Mouse (Mus musculus): Measurements from ENCODE around the gene Kif3c.
A peak's percentile ranks its signal among the peaks of the same experiment; 100 is the strongest.

Gene Kif3c

DNA sequence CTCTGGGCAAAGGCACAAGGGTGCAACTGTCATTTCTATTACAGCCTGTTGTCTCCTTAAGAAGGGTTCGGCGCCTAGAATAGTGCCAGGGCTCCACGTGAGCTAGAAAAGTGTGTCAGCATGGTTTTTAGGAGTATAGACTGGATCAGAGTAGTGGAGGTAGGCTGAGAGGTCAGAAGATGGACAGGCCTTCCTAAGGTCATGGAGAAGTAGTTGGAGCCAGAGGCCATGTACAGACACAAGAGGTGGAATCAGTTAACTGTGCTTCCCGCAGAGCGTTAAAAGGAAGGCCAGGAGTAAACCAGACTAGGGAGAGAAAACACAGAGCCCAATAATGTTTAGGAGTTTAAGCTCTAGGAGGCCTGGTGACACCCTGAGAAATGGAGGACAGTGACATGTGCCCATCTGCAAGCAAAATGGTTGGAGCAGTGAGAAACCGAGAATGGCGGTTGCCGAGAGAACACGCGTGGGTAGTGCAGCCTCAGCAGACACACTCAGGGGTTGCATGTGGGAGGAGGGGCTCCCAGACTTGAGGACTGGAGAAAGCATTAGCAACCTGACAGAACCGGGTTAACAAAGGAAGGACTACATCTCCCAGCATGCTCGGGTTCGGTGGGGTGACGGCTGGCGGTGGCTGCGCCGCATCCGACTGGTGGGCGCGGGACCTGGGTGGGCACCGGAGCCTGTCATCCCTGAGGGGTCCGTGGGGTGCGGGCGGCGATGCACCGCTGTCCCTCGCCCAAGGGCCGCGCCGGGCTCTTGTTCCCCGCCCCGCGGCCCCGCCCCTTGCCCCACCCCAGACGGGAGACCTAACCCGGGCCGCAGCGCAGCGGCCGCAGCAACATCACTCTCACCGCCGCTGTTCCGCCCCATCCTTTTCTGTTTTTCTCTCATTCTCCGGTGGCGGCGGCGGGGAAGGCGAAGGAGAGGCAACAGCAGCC lies at the start of gene Kif3c:
Kif3c (plus strand) TSS at position 625 of the 941 bp plus-strand sequence.
- peak; percentile 79 to 82 for DNase-seq

DNA sequence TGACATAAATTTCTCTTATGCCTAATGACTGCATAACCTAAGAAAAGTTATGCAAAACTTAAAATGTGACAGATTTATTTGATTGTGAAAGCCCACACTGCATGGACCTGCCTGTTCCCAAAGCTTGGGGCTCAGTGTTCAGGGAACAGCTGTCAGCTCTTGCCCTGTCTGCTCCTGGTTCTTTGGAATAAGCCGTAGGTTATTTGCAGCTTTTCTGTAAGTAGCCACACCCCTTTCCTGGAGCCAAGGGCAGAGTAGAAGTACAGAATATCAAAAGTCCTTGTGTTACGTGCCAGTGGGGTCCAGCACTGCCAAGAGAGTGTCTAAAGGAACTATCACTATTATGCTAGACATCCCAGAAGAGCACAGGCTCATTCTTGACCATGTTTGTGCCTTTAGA lies 48.8 kb upstream of the Kif3c start:
- DNase-seq, result no peak

DNA sequence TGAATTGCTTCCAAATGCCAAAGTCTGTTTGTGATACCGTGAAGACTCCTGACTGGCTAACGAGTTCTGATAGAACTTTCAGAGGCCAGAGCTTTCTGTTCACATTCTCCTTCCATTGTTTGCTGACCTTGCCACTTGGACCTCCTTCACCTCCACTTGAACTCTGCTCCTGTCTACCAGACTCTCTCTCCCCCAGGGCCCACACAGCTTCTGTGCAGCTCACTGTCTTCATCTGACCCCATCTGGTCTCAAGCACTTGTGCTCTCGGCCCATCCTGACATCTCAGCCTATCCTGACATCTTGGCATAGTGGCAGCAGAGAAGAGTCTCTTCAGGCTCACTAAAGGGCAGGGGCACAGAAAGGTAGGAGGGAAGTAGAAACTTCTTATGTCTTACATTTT lies 48.0 kb upstream of the Kif3c start:
- no peak for DNase-seq

DNA sequence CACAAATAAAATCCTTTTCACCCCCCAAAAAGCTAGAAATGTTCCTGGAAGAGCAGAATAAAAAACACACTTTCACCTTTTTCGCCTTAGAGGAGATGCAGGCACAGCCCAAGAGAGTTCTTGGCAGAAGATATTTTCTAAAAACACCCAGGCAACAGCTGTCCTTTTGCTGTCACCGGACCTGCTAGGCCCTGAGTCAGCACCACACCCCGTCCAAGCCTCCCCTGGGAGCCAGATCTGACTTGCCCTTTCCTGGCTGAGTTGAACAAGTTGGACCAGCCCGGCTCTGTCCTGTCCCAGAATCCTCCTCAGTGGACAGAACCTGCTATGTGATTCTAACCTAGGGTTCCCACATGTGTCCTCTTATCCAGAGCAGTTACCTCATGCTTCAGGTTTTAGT lies 45.6 kb upstream of the Kif3c start:
- DNase-seq, result no peak

DNA sequence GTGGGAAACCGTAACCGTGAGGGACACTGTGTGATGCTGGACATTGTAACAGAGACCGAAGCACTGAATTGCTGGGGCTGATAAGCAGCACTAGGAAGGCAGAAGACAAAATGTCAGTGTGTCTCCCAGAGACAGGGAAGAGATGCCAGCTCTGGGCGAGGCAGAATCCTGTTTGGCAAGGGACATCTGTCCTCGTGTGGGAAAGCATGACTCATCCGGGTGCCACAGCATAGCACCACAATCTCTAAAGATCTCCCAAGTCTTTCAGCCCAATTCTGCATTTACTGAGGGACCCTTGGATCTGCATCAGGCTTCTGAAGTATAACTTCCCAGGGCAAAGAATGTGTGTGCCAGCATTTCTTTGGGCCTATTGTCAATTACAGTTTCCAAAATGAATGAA lies 41.7 kb upstream of the Kif3c start:
- no peak for DNase-seq

DNA sequence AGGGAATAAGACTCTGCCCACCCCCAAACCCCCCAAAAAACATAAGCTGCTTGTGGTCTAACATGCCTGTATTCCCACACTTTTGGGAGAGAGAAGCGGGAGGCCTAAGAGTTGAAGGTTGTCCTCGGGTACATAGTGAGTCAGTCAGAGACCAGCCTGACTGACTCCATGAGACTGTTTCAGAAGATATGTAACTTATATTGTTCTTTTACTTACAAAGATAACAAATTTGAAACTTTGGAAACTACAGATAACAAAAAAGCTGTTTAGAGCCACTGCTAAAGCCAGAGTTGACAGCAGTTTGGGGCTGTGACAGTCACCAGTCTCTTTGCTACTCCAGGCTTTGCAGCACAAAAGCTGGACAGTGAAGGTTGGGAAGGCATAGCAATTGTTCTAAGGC lies 39.7 kb upstream of the Kif3c start:
- no peak for DNase-seq

DNA sequence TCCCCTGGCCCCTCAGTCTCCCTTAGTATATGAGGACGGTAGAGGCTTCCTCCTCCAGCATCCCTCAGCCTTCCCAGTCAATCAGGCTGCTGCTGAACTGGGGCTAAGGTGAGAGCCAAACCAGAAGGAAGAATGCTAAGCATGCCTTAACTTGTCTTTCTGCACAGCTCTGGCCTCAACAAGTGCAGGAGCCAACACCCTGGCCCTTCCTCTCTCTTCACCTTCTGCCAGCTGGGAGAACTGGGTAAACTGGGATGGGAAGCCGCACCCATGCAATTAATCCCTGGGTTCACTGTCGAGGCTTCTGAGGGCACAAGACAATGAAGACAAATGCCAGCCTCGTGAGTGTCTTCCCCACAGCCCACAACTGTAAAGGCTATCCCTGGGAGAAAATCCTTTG lies 35.3 kb upstream of the Kif3c start:
- no peak for DNase-seq

DNA sequence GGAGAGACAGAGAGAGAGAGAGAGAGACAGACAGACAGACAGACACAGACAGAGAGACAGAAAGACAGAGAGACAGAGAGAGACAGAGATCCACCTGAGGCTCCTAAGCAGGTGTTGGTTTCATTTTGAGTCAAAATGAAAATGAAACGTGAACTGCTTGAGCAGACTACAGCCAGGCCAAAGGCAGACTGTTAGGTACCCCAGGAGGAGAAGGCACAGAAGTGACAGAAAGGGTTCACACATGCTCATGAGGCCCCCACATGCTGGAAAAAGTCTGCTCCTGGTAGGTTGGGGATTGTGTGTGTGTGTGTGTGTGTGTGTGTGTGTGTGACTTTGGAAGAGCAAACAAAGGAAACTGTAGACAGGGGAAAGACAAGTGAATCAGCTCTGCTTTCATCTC lies 26.0 kb upstream of the Kif3c start:
- DNase-seq, result no peak

DNA sequence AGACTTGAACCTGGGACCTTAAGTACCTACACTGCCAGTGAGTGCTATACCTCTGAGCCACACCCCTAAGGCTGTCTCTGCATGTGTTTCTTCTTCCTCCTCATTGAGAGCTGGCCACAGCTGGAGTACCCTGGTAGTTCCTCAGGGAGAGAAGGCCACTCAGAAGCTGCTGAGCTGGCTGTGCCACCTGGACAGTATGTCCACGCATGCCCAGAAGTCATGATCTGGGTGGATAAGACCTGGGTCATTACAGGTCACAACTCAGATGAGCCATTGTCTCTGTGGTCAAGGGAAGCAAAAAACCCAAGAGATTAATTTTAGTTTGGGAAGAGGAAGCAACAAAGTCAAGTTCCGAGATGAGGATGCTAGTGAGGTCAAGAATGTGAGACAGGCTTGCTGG lies 20.8 kb upstream of the Kif3c start:
- no peak for DNase-seq

DNA sequence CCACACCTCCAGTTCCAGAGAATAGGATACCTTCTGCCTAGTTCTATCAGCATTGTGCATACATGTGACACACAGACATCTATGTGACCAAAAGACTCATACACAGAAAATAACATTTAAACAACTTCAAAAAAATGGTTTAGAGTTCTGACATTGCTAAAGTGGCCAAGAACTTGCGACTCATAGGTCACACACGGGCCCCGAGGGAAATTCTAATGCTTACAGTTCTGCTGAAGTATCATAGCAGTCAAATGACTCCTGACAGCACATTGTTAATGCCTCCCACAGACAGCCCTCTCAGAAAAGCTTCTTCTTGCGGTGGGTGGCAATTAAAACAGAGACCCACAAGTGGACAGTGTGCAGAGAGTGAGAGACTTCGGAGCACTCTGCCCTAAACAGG lies 19.9 kb upstream of the Kif3c start:
- no peak for DNase-seq

DNA sequence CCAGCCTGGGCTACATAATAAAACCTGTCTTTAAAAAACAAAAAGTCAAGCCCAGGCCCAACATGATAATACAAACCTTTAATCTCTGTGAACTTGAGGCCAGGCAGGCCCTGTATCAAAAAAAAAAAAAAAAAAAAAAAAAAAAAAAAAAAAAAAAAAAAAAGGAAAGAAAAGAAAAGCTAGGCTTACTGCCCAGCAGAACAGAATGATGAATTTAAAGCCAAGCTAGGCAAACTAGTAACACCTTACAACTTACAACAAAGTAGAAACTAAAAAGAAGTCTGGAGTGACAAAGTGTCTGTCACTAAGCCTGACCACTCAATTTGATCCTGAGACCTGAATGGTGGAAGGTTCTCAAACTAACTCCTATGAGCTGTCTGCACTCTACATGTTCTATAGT lies 17.2 kb upstream of the Kif3c start:
- no peak for DNase-seq

DNA sequence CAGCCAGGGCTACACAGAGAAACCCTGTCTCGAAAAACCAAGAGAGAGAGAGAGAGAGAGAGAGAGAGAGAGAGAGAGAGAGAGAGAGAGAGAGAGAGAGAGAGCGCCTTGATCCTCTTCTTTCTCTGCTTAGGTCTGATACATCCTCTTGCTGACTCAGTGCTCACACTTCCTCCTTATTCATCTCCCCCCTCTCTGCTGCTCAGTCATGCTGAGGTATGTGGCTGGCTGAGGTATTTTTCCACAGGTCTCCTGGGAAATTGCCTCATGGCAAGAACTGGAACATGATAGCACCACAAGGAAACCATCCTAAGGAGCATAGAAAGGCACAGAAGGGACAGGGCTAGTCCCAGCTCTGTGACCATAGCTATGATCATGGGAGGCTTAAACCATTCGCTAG lies 15.5 kb upstream of the Kif3c start:
- no peak for DNase-seq

DNA sequence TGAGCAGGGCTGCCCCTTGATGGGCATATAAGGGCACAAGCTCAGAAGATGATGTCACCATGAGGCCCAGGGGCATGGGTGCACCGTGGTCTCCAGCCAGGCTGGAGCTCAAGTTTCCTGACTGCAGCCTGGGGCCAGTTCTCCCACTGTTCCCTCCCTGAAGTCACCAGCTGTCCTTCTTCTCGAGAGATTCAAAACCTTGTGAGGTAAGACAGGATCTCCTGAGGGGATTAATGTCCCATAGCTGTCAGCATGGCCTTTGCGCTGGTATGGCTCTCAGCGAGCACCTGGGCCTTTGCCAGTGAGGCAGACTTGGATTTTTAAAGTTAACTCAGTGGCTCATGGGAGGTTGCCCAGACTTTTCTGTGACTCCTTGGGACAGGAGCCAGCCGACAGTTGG lies 14.8 kb upstream of the Kif3c start:
- DNase-seq, result no peak

DNA sequence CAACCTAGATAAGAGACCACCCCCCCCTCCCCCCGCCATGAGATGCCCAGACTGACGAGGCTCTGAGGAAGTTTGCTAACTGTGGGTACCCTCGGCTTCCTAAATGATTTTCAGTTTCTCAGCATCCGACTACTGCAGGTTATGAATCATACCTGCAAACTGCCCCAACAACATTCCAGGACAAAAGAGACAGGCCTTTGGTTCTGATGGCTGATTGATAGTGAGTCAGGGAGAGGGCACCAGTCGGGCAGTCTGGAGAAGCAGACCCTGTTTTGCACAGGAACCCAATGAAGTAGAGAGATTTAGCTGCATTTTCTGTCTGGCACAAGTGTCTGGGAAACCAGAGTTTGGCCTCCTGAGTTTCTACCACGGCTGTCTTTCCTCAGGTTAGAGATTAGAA lies 12.7 kb upstream of the Kif3c start:
- DNase-seq, result no peak

DNA sequence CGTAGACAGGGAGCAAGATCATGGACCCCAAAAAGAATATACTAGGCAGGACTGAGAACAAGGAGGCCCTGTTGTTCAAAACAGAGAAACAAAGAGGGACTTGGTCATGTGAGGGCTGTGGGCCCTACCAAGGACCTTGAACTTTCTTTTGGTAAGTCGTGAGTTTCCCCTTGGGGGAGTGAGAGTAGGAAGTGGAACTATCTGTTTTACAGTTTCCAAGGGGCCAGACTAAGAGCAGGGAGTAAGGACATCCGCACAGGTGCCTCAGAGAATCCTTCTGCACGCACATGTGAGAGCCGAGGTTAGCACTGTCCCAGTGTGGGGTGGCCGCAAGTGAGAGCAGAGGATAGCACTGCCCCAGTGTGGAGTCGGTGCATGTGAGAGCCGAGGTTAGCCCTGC lies 9.9 kb upstream of the Kif3c start:
- DNase-seq, result no peak

DNA sequence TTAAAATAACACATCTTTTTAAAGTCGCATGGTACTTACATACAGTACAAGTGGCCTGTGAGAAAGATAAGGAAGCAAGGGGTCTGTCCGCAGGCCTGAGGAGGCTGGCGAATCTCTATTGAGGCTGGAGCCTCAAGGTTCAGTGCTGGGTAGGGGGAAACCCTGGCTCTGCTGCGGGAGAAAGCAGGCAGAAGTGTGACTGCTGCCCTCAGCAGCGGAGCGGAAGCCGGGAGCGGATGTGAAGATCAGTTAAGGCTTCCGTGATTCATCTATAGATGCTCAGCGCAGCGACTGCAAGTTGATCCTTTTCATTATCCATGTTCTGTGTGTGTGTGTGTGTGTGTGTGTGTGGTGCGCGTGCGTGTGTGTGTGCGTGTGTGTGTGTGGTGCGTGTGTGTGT lies 8.1 kb upstream of the Kif3c start:
- DNase-seq, result no peak

DNA sequence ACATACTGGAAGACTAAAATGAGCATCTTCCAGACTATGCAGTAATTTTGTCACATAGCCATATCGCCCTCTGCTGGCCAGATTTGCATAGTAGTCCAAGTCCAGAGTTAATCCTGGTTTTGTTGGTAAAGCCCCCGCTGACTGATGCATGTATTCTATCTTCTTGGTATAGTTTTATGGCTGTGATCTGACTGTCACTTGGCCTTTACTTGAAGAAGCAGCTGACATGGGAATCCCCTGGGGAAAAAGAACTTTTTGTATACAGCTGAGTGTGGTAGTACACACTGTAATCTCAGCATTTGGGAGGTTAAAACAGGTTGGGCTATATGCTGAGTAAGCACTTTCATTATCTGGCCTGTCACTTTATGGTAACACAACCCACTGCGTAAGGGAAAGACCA lies 5.6 kb upstream of the Kif3c start:
- peak in 1 of 2 experiments; percentile 41 for DNase-seq

DNA sequence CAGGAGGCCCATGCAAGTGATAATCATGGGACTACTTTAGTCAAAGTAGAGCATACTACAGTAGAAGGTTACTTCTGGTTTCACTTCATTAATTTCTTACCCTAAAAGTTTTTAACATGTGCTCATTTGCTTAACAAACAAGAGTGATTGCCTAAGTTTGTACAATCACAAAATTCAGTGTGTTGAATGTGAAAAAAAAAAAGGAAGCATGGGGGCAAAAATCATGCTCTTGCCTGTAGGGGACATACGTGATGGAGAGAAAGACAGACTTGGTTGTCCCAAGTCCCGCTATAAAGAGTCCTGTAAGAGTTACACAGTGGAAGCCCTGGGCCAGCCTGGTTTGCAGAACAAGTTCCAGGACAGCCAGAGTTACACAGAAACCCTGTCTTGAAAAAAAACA lies 4.9 kb upstream of the Kif3c start:
- no peak for DNase-seq

DNA sequence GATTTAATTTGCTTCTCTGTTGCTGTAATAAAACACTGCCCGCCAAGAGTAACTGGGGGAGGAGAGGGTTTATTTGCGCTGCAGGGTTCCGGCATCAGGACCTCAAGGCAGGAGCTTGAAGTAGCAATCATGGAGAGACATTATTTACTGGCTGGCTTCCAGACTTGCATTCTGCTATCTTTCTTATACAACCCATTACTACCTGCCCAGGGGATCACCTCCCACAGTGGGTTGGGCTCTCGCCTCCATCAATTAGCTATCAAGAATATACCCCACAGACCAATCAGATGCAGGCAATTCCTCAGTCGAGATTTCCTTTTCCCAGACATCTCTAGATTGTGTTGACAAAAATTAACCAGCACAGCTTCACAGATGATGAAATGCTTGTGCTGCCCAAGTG lies 856 bp upstream of the Kif3c start:
- no peak for DNase-seq

DNA sequence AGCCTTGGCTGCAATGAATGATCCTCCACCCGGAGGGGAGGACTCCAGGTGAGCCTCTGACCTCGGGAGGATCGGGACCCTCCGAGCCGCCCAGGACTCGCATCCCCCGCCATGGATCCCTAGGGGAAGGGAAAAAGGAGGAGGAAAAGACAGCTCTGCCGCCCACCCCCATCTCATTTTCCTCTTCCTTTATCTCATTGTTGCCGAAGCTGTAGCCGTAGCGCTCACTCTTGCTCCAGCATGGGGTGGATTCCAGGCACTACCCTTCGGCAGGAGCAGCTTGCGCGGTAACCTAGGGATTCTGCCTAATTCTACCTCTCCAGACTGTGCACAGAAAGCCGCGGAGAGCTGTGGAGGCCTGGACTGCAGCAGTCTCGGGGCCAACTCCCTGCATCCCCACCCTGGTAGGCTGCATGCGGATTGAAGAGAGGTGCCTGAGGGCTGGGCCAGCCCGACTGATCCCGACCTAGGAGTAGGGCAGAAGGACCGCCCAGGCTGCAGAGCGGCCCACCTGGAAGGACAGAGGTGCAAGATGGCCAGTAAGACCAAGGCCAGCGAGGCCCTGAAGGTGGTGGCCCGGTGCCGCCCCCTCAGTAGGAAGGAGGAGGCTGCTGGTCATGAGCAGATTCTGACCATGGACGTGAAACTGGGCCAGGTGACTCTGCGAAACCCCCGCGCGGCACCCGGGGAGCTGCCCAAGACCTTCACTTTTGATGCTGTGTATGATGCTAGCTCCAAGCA lies 687 bp downstream of the Kif3c start:
- peak in 1 of 2 experiments; percentile 15 for DNase-seq

DNA sequence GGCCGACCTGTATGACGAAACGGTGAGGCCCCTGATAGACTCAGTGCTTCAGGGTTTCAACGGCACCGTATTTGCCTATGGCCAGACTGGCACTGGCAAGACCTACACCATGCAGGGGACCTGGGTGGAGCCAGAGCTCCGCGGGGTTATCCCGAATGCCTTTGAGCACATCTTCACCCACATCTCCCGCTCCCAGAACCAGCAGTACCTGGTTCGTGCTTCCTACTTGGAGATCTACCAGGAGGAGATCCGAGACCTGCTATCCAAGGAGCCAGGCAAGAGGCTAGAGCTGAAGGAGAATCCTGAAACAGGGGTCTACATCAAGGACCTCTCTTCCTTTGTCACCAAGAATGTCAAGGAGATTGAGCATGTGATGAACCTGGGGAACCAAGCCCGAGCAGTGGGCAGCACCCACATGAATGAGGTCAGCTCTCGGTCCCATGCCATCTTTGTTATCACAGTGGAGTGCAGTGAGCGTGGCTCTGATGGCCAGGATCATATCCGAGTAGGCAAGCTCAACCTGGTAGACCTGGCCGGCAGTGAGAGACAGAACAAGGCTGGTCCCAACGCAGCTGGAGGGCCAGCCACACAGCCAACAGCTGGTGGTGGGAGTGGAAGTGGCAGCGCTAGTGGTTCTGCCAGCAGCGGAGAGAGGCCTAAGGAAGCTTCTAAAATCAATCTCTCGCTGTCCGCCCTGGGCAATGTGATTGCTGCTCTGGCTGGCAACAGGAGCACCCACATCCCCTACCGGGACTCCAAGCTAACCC lies 1.4 kb downstream of the Kif3c start:
- no peak for DNase-seq

DNA sequence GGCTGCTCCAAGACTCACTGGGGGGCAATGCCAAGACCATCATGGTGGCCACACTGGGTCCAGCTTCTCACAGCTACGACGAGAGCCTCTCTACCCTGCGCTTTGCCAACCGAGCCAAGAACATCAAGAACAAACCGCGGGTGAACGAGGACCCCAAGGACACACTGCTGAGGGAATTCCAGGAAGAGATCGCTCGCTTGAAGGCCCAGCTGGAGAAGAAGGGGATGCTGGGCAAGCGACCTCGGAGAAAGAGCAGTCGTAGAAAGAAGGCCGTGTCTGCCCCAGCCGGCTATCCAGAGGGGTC lies 2.0 kb downstream of the Kif3c start:
- DNase-seq, result no peak

DNA sequence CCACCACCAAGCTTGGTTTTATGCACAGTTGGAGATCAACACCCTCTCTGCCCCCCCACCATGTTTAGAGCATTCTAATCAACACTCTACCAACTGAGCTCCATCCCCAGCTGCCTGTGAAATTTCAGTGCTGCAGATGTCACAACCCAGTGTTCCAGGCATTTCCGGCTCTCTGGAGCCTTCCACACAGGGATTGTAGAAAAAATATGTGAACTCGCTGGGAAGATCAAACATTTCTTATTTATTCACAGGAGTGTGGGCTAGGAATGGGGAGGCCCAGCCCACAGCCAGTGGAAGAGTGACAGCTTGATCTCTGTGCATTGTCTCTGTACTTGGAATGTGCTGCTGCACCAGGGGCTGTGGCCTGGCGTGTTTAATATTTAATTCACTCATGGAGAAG lies 3.8 kb downstream of the Kif3c start:
- no peak for DNase-seq
